Mouse (Mus musculus) brain, embryonic 14.5 days (tissue): ENCODE measurements at regions not wholly inside any gene's neighbourhood (a gene's known extent, or its start where the extent isn't known, plus 50 kb on each side); places are given as distances from the start of the nearest gene placed in this dataset.

Source experiments
- CTCF ChIP-seq: fragments of 200-500 bp; IDR thresholded peaks from 2 replicates; pipeline ENCODE4 v1.5.1; 2012; ENCODE audit warnings: inconsistent platforms, mild to moderate bottlenecking, moderate library complexity, borderline replicate concordance; ENCODE audit not compliant: insufficient read depth, insufficient read length; ENCODE audit errors: extremely low read depth
- POLR2A ChIP-seq: fragments of 200-500 bp; IDR thresholded peaks from 2 replicates; pipeline ENCODE4 v1.6.1; 2012; ENCODE audit warnings: mild to moderate bottlenecking, inconsistent platforms, borderline replicate concordance; ENCODE audit not compliant: poor library complexity, insufficient read depth, insufficient read length, severe bottlenecking; ENCODE audit errors: extremely low read depth

DNA sequence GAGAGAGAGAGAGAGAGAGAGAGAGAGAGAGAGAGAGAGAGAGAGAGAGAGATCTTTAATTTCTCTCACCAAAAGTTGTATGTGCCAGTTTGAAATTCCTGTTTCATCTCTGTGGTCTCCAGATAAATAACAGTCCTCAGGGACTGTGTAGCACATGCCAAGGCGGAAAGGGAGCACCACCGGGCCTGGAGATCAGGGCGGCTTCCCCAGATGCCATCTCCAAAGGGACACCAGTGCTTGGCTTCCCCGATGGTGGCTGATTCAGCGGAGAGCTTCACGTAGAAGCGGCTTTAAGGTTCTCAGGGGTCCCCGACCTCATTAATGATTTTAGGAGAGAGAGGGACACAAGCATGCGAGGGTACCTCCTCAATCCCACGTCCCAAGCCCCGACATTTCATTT is 272.1 kb upstream of the Atp11b start:
- no peak for TF ChIP-seq CTCF
- no peak for TF ChIP-seq POLR2A
